Mouse (Mus musculus) lung, postnatal 0 days (tissue): Measurements from ENCODE around the gene Gm4450.

Source experiments
- CTCF ChIP-seq: IDR thresholded peaks from 2 replicates; pipeline ENCODE4 v1.5.1; 2016; ENCODE audit warnings: antibody characterized with exemption, mild to moderate bottlenecking
- EP300 ChIP-seq: IDR thresholded peaks from 2 replicates; pipeline ENCODE4 v1.6.1; 2016; ENCODE audit warnings: antibody characterized with exemption, mild to moderate bottlenecking, control low read depth

DNA sequence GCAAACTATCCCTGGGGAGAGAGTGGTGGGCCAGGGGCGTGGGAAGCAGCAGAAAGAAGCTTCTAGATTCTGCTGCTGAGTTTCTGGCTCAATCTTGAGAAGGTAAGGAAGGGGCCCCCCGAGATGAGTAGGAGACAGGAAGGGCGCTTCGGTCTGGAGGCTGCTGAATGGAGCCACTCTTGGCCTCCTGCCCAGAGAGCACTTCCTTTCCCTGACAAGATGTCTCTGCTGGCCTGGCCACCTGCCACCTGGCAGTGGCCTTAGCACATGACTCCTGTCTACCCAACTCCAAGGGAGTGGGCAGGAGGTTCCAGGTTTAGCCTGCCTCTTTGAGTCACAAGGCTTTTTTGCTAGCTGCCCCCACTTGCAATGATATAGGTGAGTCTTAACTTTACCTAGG is 39.6 kb downstream of the Gm4450 start:
- TF ChIP-seq CTCF: no peak
- TF ChIP-seq EP300: peak; percentile 68
